Mouse (Mus musculus) kidney, postnatal 0 days (tissue): ENCODE measurements around the gene Rasgrp1. TPM values are rescaled to one million over a fixed set of nuclear protein-coding genes. Genes with fewer than 3 reads are reported as not detected.
A peak's percentile ranks its signal among the peaks of the same experiment; 100 is the strongest.

Source experiments
- ATAC-seq: fragments of 200-750 bp; cut with Nextera tagmentation; replicated peaks from 2 replicates; pipeline ENCODE4 v1.8.0; 2017; ENCODE audit warnings: low read depth, moderate number of reproducible peaks, moderate TSS enrichment, moderate library complexity; ENCODE audit not compliant: low FRiP score
- DNase-seq: peaks from one replicate; pipeline ENCODE4 v3.0.0-alpha.2; 2016; ENCODE audit warnings: low spot score
- H3K27ac ChIP-seq: fragments of 300-500 bp; sonication (generic); 2 replicates; pipeline ENCODE4 v1.5.1; 2014; ENCODE audit warnings: mild to moderate bottlenecking
- H3K27me3 ChIP-seq: fragments of 300-500 bp; sonication (generic); 2 replicates; pipeline ENCODE4 v1.6.1; 2014; ENCODE audit warnings: low read length, mixed read lengths; ENCODE audit not compliant: insufficient read depth
- H3K36me3 ChIP-seq: fragments of 300-500 bp; sonication (generic); 2 replicates; pipeline ENCODE4 v1.6.1; 2014; ENCODE audit warnings: low read length, mixed read lengths; ENCODE audit not compliant: insufficient read depth
- H3K4me1 ChIP-seq: fragments of 300-500 bp; sonication (generic); replicated peaks from 2 replicates; pipeline ENCODE4 v1.6.1; 2014; ENCODE audit warnings: antibody characterized with exemption, low read length, mixed read lengths; ENCODE audit not compliant: insufficient read depth
- H3K4me2 ChIP-seq: fragments of 300-500 bp; sonication (generic); 2 replicates; pipeline ENCODE4 v1.6.1; 2014; ENCODE audit warnings: mild to moderate bottlenecking, low read length, moderate library complexity, mixed read lengths
- H3K4me3 ChIP-seq: fragments of 300-500 bp; sonication (generic); replicated peaks from 2 replicates; pipeline ENCODE4 v1.5.1; 2014; ENCODE audit warnings: low read depth, low read length
- H3K9ac ChIP-seq: fragments of 300-500 bp; sonication (generic); 2 replicates; pipeline ENCODE4 v1.6.1; 2014; ENCODE audit warnings: low read depth, low read length
- H3K9me3 ChIP-seq: fragments of 300-500 bp; sonication (generic); replicated peaks from 2 replicates; pipeline ENCODE4 v1.6.1; 2016; ENCODE audit warnings: low read length, inconsistent platforms, mixed read lengths
- CTCF ChIP-seq: IDR thresholded peaks from 2 replicates; pipeline ENCODE4 v1.5.1; 2016; ENCODE audit warnings: antibody characterized with exemption, low read depth, mild to moderate bottlenecking, moderate library complexity
- WGBS: fragments of 180-500 bp; shearing (Covaris S2); extraction: QIAGEN DNeasy Blood & Tissue Kit; methylation state at CpG from one replicate; pipeline ENCODE4 v1.1.7; 2014; 5-methylcytosine and 5-hydroxymethylcytosine counted together
- polyA plus RNA-seq: library from polyadenylated mRNA; unstranded; fragments of >200 nt; fragmentation: Nextera tagmentation; extraction: Ambion mirVana; gene quantifications from 2 replicates; pipeline ENCODE4 v1.2.1, GENCODE M21; 2015

Gene Rasgrp1
- polyA plus RNA-seq, 1 experiment from 2014 or later = 0.46 TPM

- Histone ChIP-seq H3K4me1 (no peaks in the 10 kb centered on the region), H3K9ac (no peak overlapping the region), H3K36me3 (no peaks in the 10 kb centered on the region), H3K9me3 (no peaks in the 10 kb centered on the region), H3K27ac (no peak overlapping the region), H3K4me3 (no peak overlapping the region), H3K27me3 (no peaks in the 10 kb centered on the region), H3K4me2 (no peak overlapping the region)
- whole genome bisulfite sequencing = 24% methylated on average over 3 of the region's 3 CpGs
- TF ChIP-seq CTCF = no peak
- peak; percentile 37 for DNase-seq
- no peak for ATAC-seq
Measured at GRCm38 (mm10) chr2:117381314-117381713, 38.5 kb upstream of the Rasgrp1 start.

- no peaks in the 10 kb centered on the region for H3K27me3 ChIP-seq
- no peak overlapping the region for H3K9ac ChIP-seq
- 47% methylated on average over 2 of the region's 2 CpGs for WGBS
- no peak for ATAC-seq
- H3K4me2 ChIP-seq = no peak overlapping the region
- no peaks in the 10 kb centered on the region for H3K36me3 ChIP-seq
- no peak for DNase-seq
- no peak for TF ChIP-seq CTCF
- no peaks in the 10 kb centered on the region for H3K9me3 ChIP-seq
- no peaks in the 10 kb centered on the region for H3K4me1 ChIP-seq
- no peak overlapping the region for H3K4me3 ChIP-seq
- H3K27ac ChIP-seq = no peak overlapping the region
Measured at GRCm38 (mm10) chr2:117374293-117374830, 31.6 kb upstream of the Rasgrp1 start.

GRCm38 (mm10) chr2:117371706-117372105 is 28.9 kb upstream of the Rasgrp1 start:
- WGBS = 95% methylated on average over 1 of the region's 1 CpGs
- Histone ChIP-seq H3K9me3 (no peaks in the 10 kb centered on the region), H3K27me3 (no peaks in the 10 kb centered on the region), H3K4me2 (no peak overlapping the region), H3K4me1 (no peaks in the 10 kb centered on the region), H3K4me3 (no peak overlapping the region), H3K27ac (no peak overlapping the region), H3K9ac (no peak overlapping the region), H3K36me3 (no peaks in the 10 kb centered on the region)
- TF ChIP-seq CTCF = no peak
- ATAC-seq (no peak), DNase-seq (no peak)

GRCm38 (mm10) chr2:117366478-117366877 is 23.7 kb upstream of the Rasgrp1 start:
- Histone ChIP-seq H3K4me2 (no peak overlapping the region), H3K27me3 (no peaks in the 10 kb centered on the region), H3K9me3 (no peaks in the 10 kb centered on the region), H3K4me3 (no peak overlapping the region), H3K9ac (no peak overlapping the region), H3K27ac (no peak overlapping the region), H3K4me1 (no peaks in the 10 kb centered on the region), H3K36me3 (no peaks in the 10 kb centered on the region)
- WGBS = 77% methylated on average over 3 of the region's 3 CpGs
- DNase-seq (no peak), ATAC-seq (no peak)
- TF ChIP-seq CTCF = no peak

- 68% methylated on average over 2 of the region's 2 CpGs for WGBS
- Histone ChIP-seq H3K4me3 (no peak overlapping the region), H3K36me3 (no peaks in the 10 kb centered on the region), H3K4me1 (no peaks in the 10 kb centered on the region), H3K27ac (no peak overlapping the region), H3K27me3 (no peaks in the 10 kb centered on the region), H3K4me2 (no peak overlapping the region), H3K9me3 (no peaks in the 10 kb centered on the region), H3K9ac (no peak overlapping the region)
- DNase-seq = no peak
- no peak for TF ChIP-seq CTCF
- no peak for ATAC-seq
Measured at GRCm38 (mm10) chr2:117364056-117364455, 21.3 kb upstream of the Rasgrp1 start.

- no peaks in the 10 kb centered on the region for H3K27me3 ChIP-seq
- no peak overlapping the region for H3K9ac ChIP-seq
- no peaks in the 10 kb centered on the region for H3K4me1 ChIP-seq
- no peak for ATAC-seq
- no peak overlapping the region for H3K4me3 ChIP-seq
- no peak overlapping the region for H3K4me2 ChIP-seq
- TF ChIP-seq CTCF = no peak
- H3K36me3 ChIP-seq = no peaks in the 10 kb centered on the region
- DNase-seq = no peak
- no peak overlapping the region for H3K27ac ChIP-seq
- no peaks in the 10 kb centered on the region for H3K9me3 ChIP-seq
Measured at GRCm38 (mm10) chr2:117357939-117358338, 15.1 kb upstream of the Rasgrp1 start.

- no peak for TF ChIP-seq CTCF
- Histone ChIP-seq H3K4me1 (no peaks in the 10 kb centered on the region), H3K9ac (no peak overlapping the region), H3K27ac (no peak overlapping the region), H3K4me2 (no peak overlapping the region), H3K36me3 (no peaks in the 10 kb centered on the region), H3K27me3 (no peaks in the 10 kb centered on the region), H3K4me3 (no peak overlapping the region), H3K9me3 (no peaks in the 10 kb centered on the region)
- ATAC-seq (no peak), DNase-seq (no peak)
- WGBS = 77% methylated on average over 9 of the region's 9 CpGs
Measured at GRCm38 (mm10) chr2:117352305-117353123, 9.7 kb upstream of the Rasgrp1 start.
